Mouse (Mus musculus): ENCODE measurements at regions not wholly inside any gene's neighbourhood (a gene's known extent, or its start where the extent isn't known, plus 50 kb on each side); places are given as distances from the start of the nearest gene placed in this dataset.

DNA sequence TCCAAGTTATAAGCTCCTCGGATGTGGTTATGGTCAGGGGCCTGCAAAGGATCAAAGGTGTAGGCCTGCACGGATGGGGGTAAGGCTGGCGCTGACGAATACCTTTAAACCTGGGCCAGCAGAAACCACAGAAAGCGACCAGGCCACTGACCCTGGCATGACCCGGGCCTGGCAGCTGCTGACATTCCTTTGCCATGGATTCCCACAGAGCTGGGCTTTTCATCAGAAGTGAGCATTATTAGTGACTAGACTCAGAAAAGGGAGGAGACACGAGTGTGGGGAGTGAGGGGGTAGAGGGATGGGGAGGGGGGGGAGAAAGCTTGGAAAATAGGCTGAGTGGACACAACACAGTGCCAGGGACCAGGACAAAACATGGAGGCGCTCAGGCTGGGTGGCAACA is 750.9 kb downstream of the Gm826 start:
- Histone ChIP-seq H3K4me1 (ENCODE audit: control insufficient read depth, insufficient read depth, low read length) (no peaks in the 10 kb centered on the region), H3K4me3 (ENCODE audit: insufficient read depth, low read depth, low read length) (no peak overlapping the region), H3K36me3 (ENCODE audit: control insufficient read depth, insufficient read depth, low read length) (no peaks in the 10 kb centered on the region), H3K27ac (replicated peaks; ENCODE audit: insufficient read depth, low read depth, low read length) (no peak overlapping the region), H3K27me3 (ENCODE audit: control insufficient read depth, insufficient read depth, low read length) (no peaks in the 10 kb centered on the region), H3K79me2 (ENCODE audit: control insufficient read depth, insufficient read depth, low read length) (no peaks in the 10 kb centered on the region), H3K9ac (ENCODE audit: low read depth, low read length) (no peak overlapping the region)
- DNase-seq (ENCODE audit: extremely low read depth, low read depth, low spot score): no peak
- TF ChIP-seq POLR2A (IDR thresholded peaks at IDR 0.05; ENCODE audit: extremely low read depth, insufficient read depth, low read length): no peak
- no peak for TF ChIP-seq CTCF (IDR thresholded peaks at IDR 0.05; ENCODE audit: low read depth, low read length)
- 66% methylated on average over 8 of the region's 8 CpGs for WGBS

DNA sequence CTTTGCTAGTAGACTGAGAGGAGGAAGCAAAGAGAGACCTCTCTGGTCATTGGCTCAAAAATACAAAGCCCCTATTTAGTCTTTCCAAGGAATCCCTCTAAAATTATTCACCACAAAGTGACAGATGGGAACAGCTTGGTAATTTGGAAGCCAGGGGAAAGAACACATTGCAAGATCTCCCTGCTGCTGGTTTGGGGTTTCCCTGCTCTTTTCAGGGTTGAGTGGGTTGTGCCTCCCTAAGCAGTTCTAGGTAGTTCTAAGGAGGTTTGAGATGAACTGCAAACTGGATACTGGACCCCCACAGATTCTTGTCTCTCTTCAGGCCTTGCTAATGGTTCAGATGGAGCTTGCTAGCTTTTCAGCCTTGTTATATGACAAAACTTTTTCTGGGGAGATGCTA is 749.3 kb downstream of the Gm826 start:
- no peaks in the 10 kb centered on the region for H3K36me3 ChIP-seq (ENCODE audit: control insufficient read depth, insufficient read depth, low read length)
- DNase-seq (ENCODE audit: extremely low read depth, low read depth, low spot score): no peak
- no peaks in the 10 kb centered on the region for H3K79me2 ChIP-seq (ENCODE audit: control insufficient read depth, insufficient read depth, low read length)
- H3K4me3 ChIP-seq (ENCODE audit: insufficient read depth, low read depth, low read length): no peak overlapping the region
- H3K27me3 ChIP-seq (ENCODE audit: control insufficient read depth, insufficient read depth, low read length): no peaks in the 10 kb centered on the region
- H3K4me1 ChIP-seq (ENCODE audit: control insufficient read depth, insufficient read depth, low read length): no peaks in the 10 kb centered on the region
- no peak overlapping the region for H3K9ac ChIP-seq (ENCODE audit: low read depth, low read length)
- TF ChIP-seq POLR2A (IDR thresholded peaks at IDR 0.05; ENCODE audit: extremely low read depth, insufficient read depth, low read length) (no peak), CTCF (IDR thresholded peaks at IDR 0.05; ENCODE audit: low read depth, low read length) (no peak)
- no peak overlapping the region for H3K27ac ChIP-seq (replicated peaks; ENCODE audit: insufficient read depth, low read depth, low read length)

DNA sequence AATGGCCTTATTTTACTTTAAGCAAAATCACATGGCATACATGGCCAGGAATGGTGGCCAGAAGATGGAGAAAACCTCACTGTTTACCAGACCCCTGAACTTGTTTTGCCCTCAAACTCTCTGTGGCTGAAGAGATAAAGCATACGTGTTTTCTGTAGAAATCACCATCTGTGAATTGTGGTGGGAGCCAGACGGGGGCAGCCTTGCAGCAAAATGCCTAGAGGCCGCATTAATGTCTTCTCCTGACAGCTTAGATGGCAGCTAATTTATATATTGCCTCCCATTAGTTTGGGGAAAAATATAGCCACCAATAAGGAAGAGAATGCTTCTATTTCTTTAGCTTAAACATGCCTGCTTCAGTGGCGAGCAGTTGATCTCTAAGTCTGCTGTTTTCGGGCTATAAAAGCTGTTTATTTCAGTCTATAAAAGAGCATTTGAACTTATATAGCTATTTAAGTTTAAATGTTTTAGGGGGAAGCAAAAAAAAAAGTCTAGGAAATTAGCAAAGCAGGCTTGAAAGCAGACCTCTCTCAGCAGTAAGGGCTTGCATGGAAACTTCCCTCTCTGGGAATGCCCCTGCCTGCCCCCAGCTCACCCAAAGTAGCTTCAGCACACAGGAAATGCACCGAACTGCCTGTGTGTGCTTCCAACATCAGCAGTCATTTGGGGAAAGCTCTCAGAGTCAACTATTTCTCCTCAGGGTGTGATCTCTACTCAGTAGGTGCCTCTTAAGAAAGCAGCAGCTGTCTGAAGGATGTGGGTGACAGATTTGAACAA is 747.1 kb downstream of the Gm826 start:
- no peaks in the 10 kb centered on the region for H3K4me1 ChIP-seq (ENCODE audit: control insufficient read depth, insufficient read depth, low read length)
- 52% methylated on average over 6 of the region's 6 CpGs for WGBS
- H3K36me3 ChIP-seq (ENCODE audit: control insufficient read depth, insufficient read depth, low read length): no peaks in the 10 kb centered on the region
- H3K4me3 ChIP-seq (ENCODE audit: insufficient read depth, low read depth, low read length): no peak overlapping the region
- H3K9ac ChIP-seq (ENCODE audit: low read depth, low read length): no peak overlapping the region
- no peaks in the 10 kb centered on the region for H3K27me3 ChIP-seq (ENCODE audit: control insufficient read depth, insufficient read depth, low read length)
- TF ChIP-seq CTCF (IDR thresholded peaks at IDR 0.05; ENCODE audit: low read depth, low read length) (0 out of 2 replicates have a peak, but pooled peaks have one; percentile 13), POLR2A (IDR thresholded peaks at IDR 0.05; ENCODE audit: extremely low read depth, insufficient read depth, low read length) (no peak)
- H3K79me2 ChIP-seq (ENCODE audit: control insufficient read depth, insufficient read depth, low read length): no peaks in the 10 kb centered on the region
- DNase-seq (ENCODE audit: extremely low read depth, low read depth, low spot score): no peak
- H3K27ac ChIP-seq (replicated peaks; ENCODE audit: insufficient read depth, low read depth, low read length): no peak overlapping the region

DNA sequence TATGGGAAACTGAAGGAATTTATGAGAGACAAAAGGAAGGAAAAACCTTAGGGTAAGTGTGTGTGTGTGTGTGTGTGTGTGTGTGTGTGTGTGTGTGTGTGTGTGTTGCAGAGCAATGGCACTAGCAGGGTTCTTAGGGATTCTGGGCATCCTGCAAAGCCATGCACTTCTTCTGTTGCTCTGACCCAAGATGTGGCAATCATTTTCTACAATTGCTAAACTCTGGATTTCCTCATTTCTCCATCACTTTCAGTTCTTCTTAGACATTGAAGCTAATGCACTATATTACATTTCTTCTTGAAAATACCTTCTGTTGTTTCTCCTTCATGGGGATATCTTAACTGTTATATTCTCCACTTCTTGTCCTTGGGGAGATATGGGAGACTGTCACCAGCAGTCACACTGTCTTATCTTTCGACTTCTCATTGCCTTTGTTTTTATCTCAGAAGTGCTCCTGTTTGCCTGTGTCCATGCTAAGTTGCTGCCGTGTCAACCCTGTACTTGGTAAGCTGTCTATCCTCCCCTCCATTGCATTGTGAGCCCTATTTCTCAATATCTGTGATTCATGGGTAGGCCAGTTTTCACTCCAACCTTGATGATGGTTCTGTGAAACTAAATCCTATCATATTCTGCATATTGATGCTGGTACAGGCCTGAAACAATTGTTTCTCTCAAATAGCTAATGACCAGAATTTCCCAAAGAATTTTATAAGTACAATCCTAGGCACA is 742.4 kb downstream of the Gm826 start:
- H3K27ac ChIP-seq (replicated peaks; ENCODE audit: insufficient read depth, low read depth, low read length): no peak overlapping the region
- H3K9ac ChIP-seq (ENCODE audit: low read depth, low read length): no peak overlapping the region
- TF ChIP-seq POLR2A (IDR thresholded peaks at IDR 0.05; ENCODE audit: extremely low read depth, insufficient read depth, low read length) (no peak), CTCF (IDR thresholded peaks at IDR 0.05; ENCODE audit: low read depth, low read length) (no peak)
- no peak overlapping the region for H3K4me3 ChIP-seq (ENCODE audit: insufficient read depth, low read depth, low read length)
- DNase-seq (ENCODE audit: extremely low read depth, low read depth, low spot score): peak; percentile 25
- no peaks in the 10 kb centered on the region for H3K79me2 ChIP-seq (ENCODE audit: control insufficient read depth, insufficient read depth, low read length)
- H3K27me3 ChIP-seq (ENCODE audit: control insufficient read depth, insufficient read depth, low read length): no peaks in the 10 kb centered on the region
- no peaks in the 10 kb centered on the region for H3K4me1 ChIP-seq (ENCODE audit: control insufficient read depth, insufficient read depth, low read length)
- 56% methylated on average over 2 of the region's 2 CpGs for WGBS
- H3K36me3 ChIP-seq (ENCODE audit: control insufficient read depth, insufficient read depth, low read length): no peaks in the 10 kb centered on the region

DNA sequence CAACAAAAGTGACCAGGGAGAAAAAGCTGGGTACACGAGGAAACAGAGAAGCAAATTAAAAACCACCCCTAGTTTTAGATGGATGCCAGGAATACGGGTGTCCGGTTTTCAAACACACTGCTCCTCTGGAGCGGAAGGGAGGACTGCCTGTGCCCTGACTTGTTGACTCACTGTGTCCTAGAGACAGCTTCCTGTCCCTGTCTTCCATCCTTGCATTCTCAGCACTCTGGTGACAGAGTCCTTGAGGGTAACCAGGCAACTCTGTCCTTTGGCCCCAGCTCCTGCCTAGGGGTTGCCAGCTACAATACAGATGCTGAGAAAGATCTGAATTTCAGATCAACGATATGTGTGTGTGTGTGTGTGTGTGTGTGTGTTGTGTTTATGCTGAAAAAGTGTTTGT is 741.1 kb downstream of the Gm826 start:
- Histone ChIP-seq H3K27ac (replicated peaks; ENCODE audit: insufficient read depth, low read depth, low read length) (no peak overlapping the region), H3K79me2 (ENCODE audit: control insufficient read depth, insufficient read depth, low read length) (no peaks in the 10 kb centered on the region), H3K4me3 (ENCODE audit: insufficient read depth, low read depth, low read length) (no peak overlapping the region), H3K4me1 (ENCODE audit: control insufficient read depth, insufficient read depth, low read length) (no peaks in the 10 kb centered on the region), H3K27me3 (ENCODE audit: control insufficient read depth, insufficient read depth, low read length) (no peaks in the 10 kb centered on the region), H3K9ac (ENCODE audit: low read depth, low read length) (no peak overlapping the region), H3K36me3 (ENCODE audit: control insufficient read depth, insufficient read depth, low read length) (no peaks in the 10 kb centered on the region)
- peak; percentile 14 for DNase-seq (ENCODE audit: extremely low read depth, low read depth, low spot score)
- TF ChIP-seq POLR2A (IDR thresholded peaks at IDR 0.05; ENCODE audit: extremely low read depth, insufficient read depth, low read length) (no peak), CTCF (IDR thresholded peaks at IDR 0.05; ENCODE audit: low read depth, low read length) (no peak)
- whole genome bisulfite sequencing: 30% methylated on average over 5 of the region's 5 CpGs

DNA sequence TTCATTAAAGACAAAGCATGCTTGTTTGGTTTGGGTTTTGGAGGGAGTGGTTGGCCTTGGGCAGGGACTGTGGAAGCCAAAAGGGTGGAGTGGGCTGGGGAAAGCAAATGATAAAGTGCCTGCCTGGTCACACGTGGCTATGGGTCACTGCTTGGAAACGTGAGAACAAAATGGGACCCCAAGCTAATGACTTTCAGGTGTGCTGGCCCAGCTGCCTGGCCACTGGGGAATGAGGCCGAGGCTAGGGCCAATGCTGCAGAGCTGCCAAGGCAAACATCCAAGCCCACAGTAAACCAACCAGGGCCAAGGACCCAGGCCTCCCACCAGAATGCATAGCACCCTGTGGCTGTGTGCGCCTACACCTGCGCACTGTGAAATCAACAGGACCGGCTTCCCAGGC is 737.7 kb downstream of the Gm826 start:
- no peaks in the 10 kb centered on the region for H3K79me2 ChIP-seq (ENCODE audit: control insufficient read depth, insufficient read depth, low read length)
- no peak overlapping the region for H3K27ac ChIP-seq (replicated peaks; ENCODE audit: insufficient read depth, low read depth, low read length)
- 83% methylated on average over 6 of the region's 6 CpGs for WGBS
- DNase-seq (ENCODE audit: extremely low read depth, low read depth, low spot score): no peak
- no peaks in the 10 kb centered on the region for H3K4me1 ChIP-seq (ENCODE audit: control insufficient read depth, insufficient read depth, low read length)
- H3K4me3 ChIP-seq (ENCODE audit: insufficient read depth, low read depth, low read length): no peak overlapping the region
- no peaks in the 10 kb centered on the region for H3K27me3 ChIP-seq (ENCODE audit: control insufficient read depth, insufficient read depth, low read length)
- H3K36me3 ChIP-seq (ENCODE audit: control insufficient read depth, insufficient read depth, low read length): no peaks in the 10 kb centered on the region
- TF ChIP-seq CTCF (IDR thresholded peaks at IDR 0.05; ENCODE audit: low read depth, low read length) (no peak), POLR2A (IDR thresholded peaks at IDR 0.05; ENCODE audit: extremely low read depth, insufficient read depth, low read length) (no peak)
- no peak overlapping the region for H3K9ac ChIP-seq (ENCODE audit: low read depth, low read length)
